Mouse (Mus musculus): Measurements from ENCODE around the gene Mybl2.

GRCm38 (mm10) chr2:163121353-163121660, 66.8 kb downstream of the Mybl2 start:
- no peak for TF ChIP-seq CTCF (IDR thresholded peaks at IDR 0.05 in 2 of 3, conservative IDR thresholded peaks at IDR 0.05 in 1 of 3; ENCODE audit: control insufficient read depth in 1 of 3, insufficient read depth in 1 of 3, low read depth in 2 of 3, low read length in 3 of 3, poor library complexity in 1 of 3, severe bottlenecking in 1 of 3)
- no peak for TF ChIP-seq MAX (IDR thresholded peaks at IDR 0.05; ENCODE audit: low read length)

Measured in MEL (cell line).